In genomic region chr13:23401683-23402527, GRCm38 (mm10) we compare ENCODE assay signal across 8 mouse cellular contexts. TPM values are rescaled to one million over a fixed set of nuclear protein-coding genes. Genes with fewer than 3 reads are reported as not detected.
A peak's percentile ranks its signal among the peaks of the same experiment; 100 is the strongest.
DNase-seq lines count a peak whose midpoint lies in the region; ATAC-seq and TF ChIP-seq lines count a peak whose summit lies in the region.

No protein-coding gene starts in this region.

- DNase-seq in ES-E14 (ENCODE audit: low read depth, low spot score), result peak; percentile 100
- peak; percentile 82 for DNase-seq in cerebellum, adult 11 months
- DNase-seq in forebrain, embryonic 14.5 days (ENCODE audit: low spot score), result peak; percentile 85
- peak; percentile 73 to 86 for DNase-seq in heart, postnatal 14 days
- DNase-seq in layer of hippocampus, adult 11-12 months (ENCODE audit: low spot score), result peak; percentile 90
- DNase-seq in lung, embryonic 14.5 days, result peak; percentile 94
- peak; percentile 79 for DNase-seq in thymus, postnatal 14 days

- intact Hi-C loops in heart, postnatal 14 days (cut with DNase I), result loop anchor here (1.0 to 5.0 kb wide), 2 partner anchors 8 to 105 kb away; no protein-coding TSS in a partner anchor

- peak overlapping the region; percentile 58 to 63 for H3K4me3 ChIP-seq in ES-E14 (ENCODE audit: insufficient read depth in 1 of 2, low read depth in 1 of 2, low read length in 2 of 2, poor library complexity in 1 of 2, severe bottlenecking in 1 of 2)
- H3K4me3 ChIP-seq in forebrain, embryonic 14.5 days (ENCODE audit: low read depth, low read length), result peak overlapping the region; percentile 29
- H3K4me3 ChIP-seq in lung, embryonic 14.5 days (ENCODE audit: low read depth, low read length), result peak overlapping the region; percentile 42

- H3K27ac ChIP-seq in ES-E14 (ENCODE audit: insufficient read depth, low read depth, low read length, poor library complexity, severe bottlenecking), result no peak overlapping the region
- H3K27ac ChIP-seq in forebrain, embryonic 14.5 days (ENCODE audit: low read depth, low read length), result no peak overlapping the region
- H3K27ac ChIP-seq in lung, embryonic 14.5 days (ENCODE audit: low read depth), result peak overlapping the region; percentile 50; the same call in 1 of the 2 replicates

- WGBS in forebrain, embryonic 14.5 days, result 4% methylated on average over 19 of the region's 19 CpGs
- 2% methylated on average over 19 of the region's 19 CpGs for WGBS in lung, embryonic 14.5 days

- peaks cover 3% of the 10 kb centered on the region in 2 experiments; a peak in 2 of 4 replicates for H3K4me1 ChIP-seq in ES-E14 (ENCODE audit: control insufficient read depth in 2 of 2, insufficient read depth in 2 of 2, low read length in 2 of 2, poor library complexity in 1 of 2)
- peaks cover 2% of the 10 kb centered on the region; the same call in 1 of the 2 replicates for H3K4me1 ChIP-seq in forebrain, embryonic 14.5 days (ENCODE audit: control insufficient read depth, insufficient read depth, low read length)
- H3K4me1 ChIP-seq in lung, embryonic 14.5 days (ENCODE audit: insufficient read depth), result peaks cover 5% of the 10 kb centered on the region; the same call in 1 of the 2 replicates

- peaks cover 11% of the 10 kb centered on the region for H3K27me3 ChIP-seq in forebrain, embryonic 14.5 days (replicated peaks; ENCODE audit: control insufficient read depth, insufficient read depth, low read length)
- H3K27me3 ChIP-seq in lung, embryonic 14.5 days (ENCODE audit: insufficient read depth, low read length), result no peaks in the 10 kb centered on the region

- H3K4me2 ChIP-seq in forebrain, embryonic 14.5 days (ENCODE audit: low read length), result peak overlapping the region; percentile 46
- H3K4me2 ChIP-seq in lung, embryonic 14.5 days, result peak overlapping the region; percentile 71

- H3K9ac ChIP-seq in ES-E14 (ENCODE audit: insufficient read depth, low read depth, low read length, poor library complexity, severe bottlenecking), result peak overlapping the region; percentile 39
- peak overlapping the region; percentile 60 for H3K9ac ChIP-seq in forebrain, embryonic 14.5 days (ENCODE audit: low read length)
- peak overlapping the region; percentile 49 for H3K9ac ChIP-seq in lung, embryonic 14.5 days

- H3K9me3 ChIP-seq in ES-E14 (ENCODE audit: control insufficient read depth, insufficient read depth, low read depth, low read length), result no peaks in the 10 kb centered on the region
- no peaks in the 10 kb centered on the region for H3K9me3 ChIP-seq in forebrain, embryonic 14.5 days (replicated peaks; ENCODE audit: control insufficient read depth, low read length)
- no peaks in the 10 kb centered on the region for H3K9me3 ChIP-seq in lung, embryonic 14.5 days (ENCODE audit: low read depth, low read length)

- in situ Hi-C loops in ES-E14 (cut with MboI; ENCODE audit: low sequenced_read_pairs in 2 of 2, unreplicated experiment in 2 of 2), result loop anchor here (10.0 to 25.0 kb wide), 3 partner anchors 1347 to 1540 kb away; partner anchors contain the start of genes Hist1h2ag (in 1 of the 2), Hist1h2ah (in 1 of the 2), Hist1h2bj (in 1 of the 2) and Hist1h2bk (in 1 of the 2)

- peak; percentile 84 for TF ChIP-seq CTCF in lung, embryonic 14.5 days (IDR thresholded peaks at IDR 0.05; ENCODE audit: low read depth)

- peak; percentile 71 for ATAC-seq in forebrain, embryonic 14.5 days
- peak; percentile 93 for ATAC-seq in lung, embryonic 14.5 days (ENCODE audit: insufficient read depth)
- peak; percentile 73; the same call in 1 of the 2 replicates for ATAC-seq in neutrophil, adult 5-6 weeks (ENCODE audit: extremely low read depth, insufficient number of reproducible peaks, low FRiP score, poor library complexity, severe bottlenecking)

- no peaks in the 10 kb centered on the region for H3K36me3 ChIP-seq in ES-E14 (ENCODE audit: control insufficient read depth, insufficient read depth, low read length, poor library complexity, severe bottlenecking)
- H3K36me3 ChIP-seq in forebrain, embryonic 14.5 days (ENCODE audit: control insufficient read depth, insufficient read depth, low read length), result no peaks in the 10 kb centered on the region
- H3K36me3 ChIP-seq in lung, embryonic 14.5 days (ENCODE audit: insufficient read depth), result no peaks in the 10 kb centered on the region

TF ChIP-seq in ES-E14, 5 proteins besides CTCF, POLR2A, EP300 and RAD21:
- TF ChIP-seq CHD2 (IDR thresholded peaks at IDR 0.05; ENCODE audit: low read depth, low read length) (0 out of 2 replicates have a peak, but pooled peaks have one; percentile 22), MAFK (IDR thresholded peaks at IDR 0.05; ENCODE audit: insufficient read depth, low read depth, low read length) (peak; percentile 35; the same call in 1 of the 2 replicates), ZNF384 (IDR thresholded peaks at IDR 0.05; ENCODE audit: low read depth, low read length) (peak; percentile 67; the same call in 1 of the 2 replicates), ZC3H11A (IDR thresholded peaks at IDR 0.05; ENCODE audit: borderline replicate concordance, low read depth, low read length) (peak; percentile 99), HCFC1 (IDR thresholded peaks at IDR 0.05; ENCODE audit: borderline replicate concordance, insufficient read depth, low read length) (no peak)
TF ChIP-seq in ES-E14: peak in this region for 4.

RNA-seq across cellular contexts. Expression of gene Abt1, which starts 21.8 kb away (rescaled TPM):
- 10.5 and 15.5 TPM in 2 replicates for total RNA-seq in ES-E14 (2012; rRNA removed)
- 12.9 and 13.8 TPM in 2 replicates for polyA plus RNA-seq in forebrain, embryonic 14.5 days (2014; fragmentation: Nextera tagmentation; extraction: Ambion mirVana)
- 1 to 10 TPM; 4.5 to 5.0 TPM for total RNA-seq in heart, postnatal 14 days (2021)
- 12.7 and 13.5 TPM in 2 replicates for polyA plus RNA-seq in lung, embryonic 14.5 days (2014; fragmentation: Nextera tagmentation; extraction: Ambion mirVana)
- 10.2 and 12.6 TPM in 2 replicates for total RNA-seq in neutrophil, adult 5-6 weeks (2017)

RNA-seq across cellular contexts. Expression of gene Zfp322a, which starts 32.9 kb away (rescaled TPM):
- total RNA-seq in ES-E14 (2012; rRNA removed), result 15.8 and 15.9 TPM in 2 replicates
- 49.6 and 59.5 TPM in 2 replicates for polyA plus RNA-seq in forebrain, embryonic 14.5 days (2014; fragmentation: Nextera tagmentation; extraction: Ambion mirVana)
- 10 to 100 TPM; 18.8 to 21.7 TPM for total RNA-seq in heart, postnatal 14 days (2021)
- polyA plus RNA-seq in lung, embryonic 14.5 days (2014; fragmentation: Nextera tagmentation; extraction: Ambion mirVana), result 54.5 and 59.3 TPM in 2 replicates
- 34.4 and 34.6 TPM in 2 replicates for total RNA-seq in neutrophil, adult 5-6 weeks (2017)
